Mouse (Mus musculus): Measurements from ENCODE around the gene Olfr231. TPM values are rescaled to one million over a fixed set of nuclear protein-coding genes. Genes with fewer than 3 reads are reported as not detected.

Olfr231 gene
- polyA plus RNA-seq (2014; fragmentation: Nextera tagmentation; extraction: Ambion mirVana), result not detected in 2 replicates

GRCm38 (mm10) chr1:174121062-174121461 lies at the start of gene Olfr231:
Olfr231 (minus strand) TSS chr1:174121162.
- no peaks in the 10 kb centered on the region for H3K9me3 ChIP-seq (ENCODE audit: control insufficient read depth, low read length)
- no peaks in the 10 kb centered on the region for H3K27me3 ChIP-seq (ENCODE audit: control insufficient read depth, insufficient read depth, low read length)
- H3K4me2 ChIP-seq (ENCODE audit: low read length), result no peak within 1 kb of the TSS
- no peaks in the 10 kb centered on the region for H3K4me1 ChIP-seq (ENCODE audit: control insufficient read depth, insufficient read depth, low read length)
- ATAC-seq (ENCODE audit: low FRiP score, low TSS enrichment), result no peak
- H3K27ac ChIP-seq (replicated peaks; ENCODE audit: low read depth, low read length), result no peak within 1 kb of the TSS
- no peaks in the 10 kb centered on the region for H3K36me3 ChIP-seq (ENCODE audit: control insufficient read depth, insufficient read depth, low read length)
- H3K4me3 ChIP-seq (replicated peaks; ENCODE audit: low read depth, low read length), result no peak within 1 kb of the TSS
- no peak within 1 kb of the TSS for H3K9ac ChIP-seq (replicated peaks; ENCODE audit: low read length)
- WGBS, result 46% methylated on average over 2 of the region's 2 CpGs
- no peak for DNase-seq

GRCm38 (mm10) chr1:174169024-174169423 lies 48.1 kb upstream of the Olfr231 start:
- H3K36me3 ChIP-seq (ENCODE audit: control insufficient read depth, insufficient read depth, low read length), result no peaks in the 10 kb centered on the region
- ATAC-seq (ENCODE audit: low FRiP score, low TSS enrichment) (no peak), DNase-seq (no peak)
- no peak overlapping the region for H3K9ac ChIP-seq (replicated peaks; ENCODE audit: low read length)
- H3K9me3 ChIP-seq (ENCODE audit: control insufficient read depth, low read length), result no peaks in the 10 kb centered on the region
- no peaks in the 10 kb centered on the region for H3K27me3 ChIP-seq (ENCODE audit: control insufficient read depth, insufficient read depth, low read length)
- no peaks in the 10 kb centered on the region for H3K4me1 ChIP-seq (ENCODE audit: control insufficient read depth, insufficient read depth, low read length)
- H3K27ac ChIP-seq (replicated peaks; ENCODE audit: low read depth, low read length), result no peak overlapping the region
- no peak overlapping the region for H3K4me2 ChIP-seq (ENCODE audit: low read length)
- no peak overlapping the region for H3K4me3 ChIP-seq (replicated peaks; ENCODE audit: low read depth, low read length)

- no peak overlapping the region for H3K27ac ChIP-seq (replicated peaks; ENCODE audit: low read depth, low read length)
- no peak overlapping the region for H3K9ac ChIP-seq (replicated peaks; ENCODE audit: low read length)
- no peak overlapping the region for H3K4me3 ChIP-seq (replicated peaks; ENCODE audit: low read depth, low read length)
- no peaks in the 10 kb centered on the region for H3K36me3 ChIP-seq (ENCODE audit: control insufficient read depth, insufficient read depth, low read length)
- 94% methylated on average over 10 of the region's 10 CpGs for WGBS
- no peak for ATAC-seq (ENCODE audit: low FRiP score, low TSS enrichment)
- DNase-seq, result no peak
- no peaks in the 10 kb centered on the region for H3K4me1 ChIP-seq (ENCODE audit: control insufficient read depth, insufficient read depth, low read length)
- no peak overlapping the region for H3K4me2 ChIP-seq (ENCODE audit: low read length)
- no peaks in the 10 kb centered on the region for H3K27me3 ChIP-seq (ENCODE audit: control insufficient read depth, insufficient read depth, low read length)
- H3K9me3 ChIP-seq (ENCODE audit: control insufficient read depth, low read length), result no peaks in the 10 kb centered on the region
Observed at GRCm38 (mm10) chr1:174159095-174159494, 38.1 kb upstream of the Olfr231 start.

- 90% methylated on average over 1 of the region's 1 CpGs for WGBS
- no peaks in the 10 kb centered on the region for H3K27me3 ChIP-seq (ENCODE audit: control insufficient read depth, insufficient read depth, low read length)
- H3K4me1 ChIP-seq (ENCODE audit: control insufficient read depth, insufficient read depth, low read length), result no peaks in the 10 kb centered on the region
- H3K4me2 ChIP-seq (ENCODE audit: low read length), result no peak overlapping the region
- H3K27ac ChIP-seq (replicated peaks; ENCODE audit: low read depth, low read length), result no peak overlapping the region
- no peaks in the 10 kb centered on the region for H3K36me3 ChIP-seq (ENCODE audit: control insufficient read depth, insufficient read depth, low read length)
- H3K4me3 ChIP-seq (replicated peaks; ENCODE audit: low read depth, low read length), result no peak overlapping the region
- ATAC-seq (ENCODE audit: low FRiP score, low TSS enrichment) (no peak), DNase-seq (no peak)
- H3K9me3 ChIP-seq (ENCODE audit: control insufficient read depth, low read length), result no peaks in the 10 kb centered on the region
- H3K9ac ChIP-seq (replicated peaks; ENCODE audit: low read length), result no peak overlapping the region
Observed at GRCm38 (mm10) chr1:174158512-174158911, 37.5 kb upstream of the Olfr231 start.

- H3K4me1 ChIP-seq (ENCODE audit: control insufficient read depth, insufficient read depth, low read length), result no peaks in the 10 kb centered on the region
- no peak overlapping the region for H3K27ac ChIP-seq (replicated peaks; ENCODE audit: low read depth, low read length)
- no peak overlapping the region for H3K4me3 ChIP-seq (replicated peaks; ENCODE audit: low read depth, low read length)
- no peaks in the 10 kb centered on the region for H3K27me3 ChIP-seq (ENCODE audit: control insufficient read depth, insufficient read depth, low read length)
- ATAC-seq (ENCODE audit: low FRiP score, low TSS enrichment), result no peak
- H3K9me3 ChIP-seq (ENCODE audit: control insufficient read depth, low read length), result no peaks in the 10 kb centered on the region
- H3K4me2 ChIP-seq (ENCODE audit: low read length), result no peak overlapping the region
- 91% methylated on average over 3 of the region's 3 CpGs for WGBS
- no peaks in the 10 kb centered on the region for H3K36me3 ChIP-seq (ENCODE audit: control insufficient read depth, insufficient read depth, low read length)
- no peak for DNase-seq
- no peak overlapping the region for H3K9ac ChIP-seq (replicated peaks; ENCODE audit: low read length)
Observed at GRCm38 (mm10) chr1:174157622-174158021, 36.7 kb upstream of the Olfr231 start.

- WGBS, result 85% methylated on average over 1 of the region's 1 CpGs
- no peak for ATAC-seq (ENCODE audit: low FRiP score, low TSS enrichment)
Observed at GRCm38 (mm10) chr1:174155333-174155732, 34.4 kb upstream of the Olfr231 start, which contains the start of gene Olfr420. Olfr420 (plus strand) TSS chr1:174155633.

GRCm38 (mm10) chr1:174149289-174149688 lies 28.3 kb upstream of the Olfr231 start:
- Histone ChIP-seq H3K36me3 (ENCODE audit: control insufficient read depth, insufficient read depth, low read length) (no peaks in the 10 kb centered on the region), H3K4me1 (ENCODE audit: control insufficient read depth, insufficient read depth, low read length) (no peaks in the 10 kb centered on the region), H3K27me3 (ENCODE audit: control insufficient read depth, insufficient read depth, low read length) (no peaks in the 10 kb centered on the region), H3K4me3 (replicated peaks; ENCODE audit: low read depth, low read length) (no peak overlapping the region), H3K27ac (replicated peaks; ENCODE audit: low read depth, low read length) (no peak overlapping the region), H3K4me2 (ENCODE audit: low read length) (no peak overlapping the region), H3K9ac (replicated peaks; ENCODE audit: low read length) (no peak overlapping the region), H3K9me3 (ENCODE audit: control insufficient read depth, low read length) (no peaks in the 10 kb centered on the region)
- DNase-seq (no peak), ATAC-seq (ENCODE audit: low FRiP score, low TSS enrichment) (no peak)
- 82% methylated on average over 2 of the region's 2 CpGs for WGBS

More at GRCm38 (mm10) chr1:174155333-174155732, 34.4 kb upstream of the Olfr231 start, which contains the start of gene Olfr420:
- Histone ChIP-seq H3K9me3 (ENCODE audit: control insufficient read depth, low read length) (no peaks in the 10 kb centered on the region), H3K4me1 (ENCODE audit: control insufficient read depth, insufficient read depth, low read length) (no peaks in the 10 kb centered on the region), H3K27me3 (ENCODE audit: control insufficient read depth, insufficient read depth, low read length) (no peaks in the 10 kb centered on the region), H3K9ac (replicated peaks; ENCODE audit: low read length) (no peak within 1 kb of the TSS), H3K4me2 (ENCODE audit: low read length) (no peak within 1 kb of the TSS), H3K4me3 (replicated peaks; ENCODE audit: low read depth, low read length) (no peak within 1 kb of the TSS), H3K36me3 (ENCODE audit: control insufficient read depth, insufficient read depth, low read length) (no peaks in the 10 kb centered on the region), H3K27ac (replicated peaks; ENCODE audit: low read depth, low read length) (no peak within 1 kb of the TSS)
- no peak for DNase-seq

- Histone ChIP-seq H3K9me3 (ENCODE audit: control insufficient read depth, low read length) (no peaks in the 10 kb centered on the region), H3K4me2 (ENCODE audit: low read length) (no peak overlapping the region), H3K36me3 (ENCODE audit: control insufficient read depth, insufficient read depth, low read length) (no peaks in the 10 kb centered on the region), H3K4me3 (replicated peaks; ENCODE audit: low read depth, low read length) (no peak overlapping the region), H3K9ac (replicated peaks; ENCODE audit: low read length) (no peak overlapping the region), H3K4me1 (ENCODE audit: control insufficient read depth, insufficient read depth, low read length) (no peaks in the 10 kb centered on the region), H3K27me3 (ENCODE audit: control insufficient read depth, insufficient read depth, low read length) (no peaks in the 10 kb centered on the region), H3K27ac (replicated peaks; ENCODE audit: low read depth, low read length) (no peak overlapping the region)
- WGBS, result 90% methylated on average over 1 of the region's 1 CpGs
- DNase-seq (no peak), ATAC-seq (ENCODE audit: low FRiP score, low TSS enrichment) (no peak)
Observed at GRCm38 (mm10) chr1:174146696-174147095, 25.7 kb upstream of the Olfr231 start.

GRCm38 (mm10) chr1:174141384-174141783 lies 20.4 kb upstream of the Olfr231 start:
- no peak for ATAC-seq (ENCODE audit: low FRiP score, low TSS enrichment)
- H3K9ac ChIP-seq (replicated peaks; ENCODE audit: low read length), result no peak overlapping the region
- WGBS, result 73% methylated on average over 2 of the region's 2 CpGs
- H3K4me3 ChIP-seq (replicated peaks; ENCODE audit: low read depth, low read length), result no peak overlapping the region
- no peak overlapping the region for H3K27ac ChIP-seq (replicated peaks; ENCODE audit: low read depth, low read length)
- H3K4me1 ChIP-seq (ENCODE audit: control insufficient read depth, insufficient read depth, low read length), result no peaks in the 10 kb centered on the region
- H3K36me3 ChIP-seq (ENCODE audit: control insufficient read depth, insufficient read depth, low read length), result no peaks in the 10 kb centered on the region
- DNase-seq, result no peak
- H3K27me3 ChIP-seq (ENCODE audit: control insufficient read depth, insufficient read depth, low read length), result no peaks in the 10 kb centered on the region
- H3K9me3 ChIP-seq (ENCODE audit: control insufficient read depth, low read length), result no peaks in the 10 kb centered on the region
- no peak overlapping the region for H3K4me2 ChIP-seq (ENCODE audit: low read length)

Data from midbrain, embryonic 14.5 days (tissue).